Comparison of ENCODE assay signal across 8 mouse cellular contexts in the genomic region with DNA sequence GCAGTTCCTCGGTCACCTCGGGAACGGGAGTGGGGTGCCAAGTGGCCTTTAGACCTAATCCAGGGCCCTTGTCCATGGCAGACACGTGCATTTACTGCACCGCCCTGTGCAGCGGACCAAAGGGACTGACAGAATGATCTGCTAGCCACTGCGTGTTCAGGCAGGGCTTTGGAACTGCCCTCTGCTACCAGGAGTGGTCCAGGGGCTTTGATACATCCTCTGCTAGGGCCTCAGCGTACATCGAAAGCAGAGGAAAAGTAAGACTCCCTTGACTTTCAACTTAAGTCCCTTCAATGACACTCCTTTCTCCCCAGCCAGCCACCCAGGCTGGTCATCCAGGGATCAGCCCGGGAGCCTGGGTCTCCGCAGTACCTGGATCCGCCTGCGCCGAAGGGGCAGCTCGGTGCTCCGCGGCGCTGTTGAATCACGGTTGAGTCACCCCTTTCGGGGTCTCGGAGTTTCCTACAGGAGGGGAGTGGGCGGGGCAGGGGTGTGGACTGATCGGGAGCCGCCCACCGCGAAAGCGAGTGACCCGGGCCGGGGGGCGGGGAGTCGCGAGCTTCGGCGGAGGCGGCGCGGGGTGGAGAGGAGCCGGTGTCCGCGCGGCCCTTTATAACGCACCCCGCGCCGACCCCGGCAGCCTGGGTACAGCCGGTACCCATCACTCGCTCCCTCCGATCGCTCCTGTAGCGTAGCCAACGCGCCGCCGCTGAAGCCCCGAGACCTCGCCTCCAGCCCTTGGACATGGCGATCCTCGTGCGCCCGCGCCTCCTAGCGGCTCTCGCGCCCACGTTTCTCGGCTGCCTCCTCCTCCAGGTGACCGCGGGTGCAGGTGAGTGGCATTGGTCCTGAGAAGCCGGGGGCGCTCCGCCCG. TPM values are rescaled to one million over a fixed set of nuclear protein-coding genes. Genes with fewer than 3 reads are reported as not detected.
A peak's percentile ranks its signal among the peaks of the same experiment; 100 is the strongest.
DNase-seq lines count a peak whose midpoint lies in the region; ATAC-seq and TF ChIP-seq lines count a peak whose summit lies in the region.

F3 (plus strand) TSS at position 567 of the 874 bp plus-strand sequence.

- H3K4me3 ChIP-seq in embryonic facial prominence, embryonic 14.5 days (ENCODE audit: low read depth, low read length) = peak within 1 kb of the TSS; percentile 74
- peak within 1 kb of the TSS; percentile 70 for H3K4me3 ChIP-seq in heart, embryonic 11.5 days (ENCODE audit: low read depth, low read length)
- peak within 1 kb of the TSS; percentile 73 for H3K4me3 ChIP-seq in kidney, embryonic 16.5 days (ENCODE audit: low read length)
- peak within 1 kb of the TSS; percentile 58 for H3K4me3 ChIP-seq in liver, embryonic 11.5 days (ENCODE audit: low read depth, low read length)
- H3K4me3 ChIP-seq in myocyte = peak within 1 kb of the TSS; percentile 52
- H3K4me3 ChIP-seq in stomach, embryonic 15.5 days (replicated peaks) = peak within 1 kb of the TSS; percentile 72

- 0 out of 2 replicates have a peak within 1 kb of the TSS, but pooled peaks have one; percentile 18 for H3K27ac ChIP-seq in embryonic facial prominence, embryonic 14.5 days (replicated peaks; ENCODE audit: low read depth, low read length)
- peak within 1 kb of the TSS; percentile 4; the same call in 1 of the 2 replicates for H3K27ac ChIP-seq in heart, embryonic 11.5 days (ENCODE audit: low read depth, low read length)
- H3K27ac ChIP-seq in kidney, embryonic 16.5 days (ENCODE audit: low read length) = peak within 1 kb of the TSS; percentile 67
- no peak within 1 kb of the TSS for H3K27ac ChIP-seq in liver, embryonic 11.5 days (ENCODE audit: low read depth, low read length)
- H3K27ac ChIP-seq in stomach, embryonic 15.5 days = peak within 1 kb of the TSS; percentile 72

- peak; percentile 90 for DNase-seq in 3134 (ENCODE audit: extremely low read depth, insufficient read length, low spot score)
- peak; percentile 81 for DNase-seq in adrenal gland, postnatal 25 days
- DNase-seq in embryonic facial prominence, embryonic 14.5 days (ENCODE audit: low spot score) = peak; percentile 92
- DNase-seq in liver, embryonic 11.5 days (ENCODE audit: low spot score) = peak; percentile 77

- peak within 1 kb of the TSS; percentile 83 for H3K4me2 ChIP-seq in embryonic facial prominence, embryonic 14.5 days (ENCODE audit: low read depth, low read length)
- H3K4me2 ChIP-seq in heart, embryonic 11.5 days = peak within 1 kb of the TSS; percentile 88
- H3K4me2 ChIP-seq in kidney, embryonic 16.5 days (replicated peaks; ENCODE audit: low read depth, low read length) = peak within 1 kb of the TSS; percentile 84
- peak within 1 kb of the TSS; percentile 69 for H3K4me2 ChIP-seq in liver, embryonic 11.5 days
- peak within 1 kb of the TSS; percentile 94 for H3K4me2 ChIP-seq in myocyte (ENCODE audit: low read depth)
- peak within 1 kb of the TSS; percentile 91 for H3K4me2 ChIP-seq in stomach, embryonic 15.5 days

- peak within 1 kb of the TSS; percentile 66 for H3K9ac ChIP-seq in embryonic facial prominence, embryonic 14.5 days (ENCODE audit: low read depth, low read length)
- peak within 1 kb of the TSS; percentile 73 for H3K9ac ChIP-seq in heart, embryonic 11.5 days (ENCODE audit: low read depth, low read length)
- peak within 1 kb of the TSS; percentile 76 for H3K9ac ChIP-seq in kidney, embryonic 16.5 days (replicated peaks; ENCODE audit: low read length)
- H3K9ac ChIP-seq in liver, embryonic 11.5 days (ENCODE audit: low read depth, low read length) = peak within 1 kb of the TSS; percentile 15; the same call in 1 of the 2 replicates
- peak within 1 kb of the TSS; percentile 50 for H3K9ac ChIP-seq in stomach, embryonic 15.5 days

- ATAC-seq in embryonic facial prominence, embryonic 14.5 days (ENCODE audit: low read depth) = peak; percentile 92
- ATAC-seq in heart, embryonic 11.5 days (replicated peaks; ENCODE audit: insufficient number of reproducible peaks, low FRiP score, low TSS enrichment) = peak; percentile 83
- ATAC-seq in kidney, embryonic 16.5 days (ENCODE audit: low FRiP score, low TSS enrichment) = peak; percentile 90
- peak; percentile 66 for ATAC-seq in liver, embryonic 11.5 days (replicated peaks; ENCODE audit: low FRiP score)
- ATAC-seq in stomach, embryonic 15.5 days (ENCODE audit: insufficient read depth, low FRiP score, low read depth) = peak; percentile 82

- peaks cover 9% of the 10 kb centered on the region; the same call in 1 of the 2 replicates for H3K27me3 ChIP-seq in embryonic facial prominence, embryonic 14.5 days (replicated peaks; ENCODE audit: control insufficient read depth, insufficient read depth, low read length)
- H3K27me3 ChIP-seq in heart, embryonic 11.5 days (ENCODE audit: control insufficient read depth, insufficient read depth, low read length) = peaks cover 3% of the 10 kb centered on the region
- H3K27me3 ChIP-seq in kidney, embryonic 16.5 days (ENCODE audit: insufficient read depth, low read length) = no peaks in the 10 kb centered on the region
- H3K27me3 ChIP-seq in liver, embryonic 11.5 days (replicated peaks; ENCODE audit: control insufficient read depth, insufficient read depth, low read length) = peaks cover 31% of the 10 kb centered on the region
- no peaks in the 10 kb centered on the region for H3K27me3 ChIP-seq in myocyte (ENCODE audit: control insufficient read depth, insufficient read depth, insufficient read length)
- H3K27me3 ChIP-seq in stomach, embryonic 15.5 days (replicated peaks) = no peaks in the 10 kb centered on the region

- under 1% methylated on average over 26 of the region's 73 CpGs for WGBS in embryonic facial prominence, embryonic 14.5 days
- 1% methylated on average over 67 of the region's 73 CpGs for WGBS in heart, embryonic 11.5 days (ENCODE audit: insufficient replicate concordance)
- WGBS in kidney, embryonic 16.5 days = under 1% methylated on average over 66 of the region's 73 CpGs
- under 1% methylated on average over 72 of the region's 73 CpGs for WGBS in liver, embryonic 11.5 days
- WGBS in stomach, embryonic 15.5 days = under 1% methylated on average over 70 of the region's 73 CpGs

- peaks cover 9% of the 10 kb centered on the region; the same call in 1 of the 2 replicates for H3K4me1 ChIP-seq in embryonic facial prominence, embryonic 14.5 days (ENCODE audit: control insufficient read depth, insufficient read depth, low read length)
- H3K4me1 ChIP-seq in heart, embryonic 11.5 days (ENCODE audit: control insufficient read depth, insufficient read depth, low read length) = peaks cover 20% of the 10 kb centered on the region
- peaks cover 24% of the 10 kb centered on the region for H3K4me1 ChIP-seq in kidney, embryonic 16.5 days (ENCODE audit: insufficient read depth, low read length)
- no peaks in the 10 kb centered on the region; the same call in 1 of the 2 replicates for H3K4me1 ChIP-seq in liver, embryonic 11.5 days (replicated peaks; ENCODE audit: control insufficient read depth, insufficient read depth, low read length)
- H3K4me1 ChIP-seq in stomach, embryonic 15.5 days = peaks cover 13% of the 10 kb centered on the region

- H3ac ChIP-seq in myocyte (ENCODE audit: control insufficient read depth, insufficient read length) = peak within 1 kb of the TSS; percentile 31

- TF ChIP-seq POLR2A in myocyte (IDR thresholded peaks at IDR 0.05; ENCODE audit: insufficient read length, low read depth) = peak; percentile 50

- H3K79me2 ChIP-seq in myocyte (ENCODE audit: control insufficient read depth, insufficient read depth) = peaks cover 24% of the 10 kb centered on the region

- no peaks in the 10 kb centered on the region for H3K9me3 ChIP-seq in embryonic facial prominence, embryonic 14.5 days (ENCODE audit: control insufficient read depth, low read length)
- H3K9me3 ChIP-seq in heart, embryonic 11.5 days (replicated peaks; ENCODE audit: control insufficient read depth, low read length) = no peaks in the 10 kb centered on the region
- H3K9me3 ChIP-seq in kidney, embryonic 16.5 days (ENCODE audit: low read length) = no peaks in the 10 kb centered on the region
- no peaks in the 10 kb centered on the region for H3K9me3 ChIP-seq in liver, embryonic 11.5 days (ENCODE audit: control insufficient read depth, low read length)
- no peaks in the 10 kb centered on the region for H3K9me3 ChIP-seq in stomach, embryonic 15.5 days

- H3K36me3 ChIP-seq in embryonic facial prominence, embryonic 14.5 days (ENCODE audit: control insufficient read depth, insufficient read depth, low read length) = no peaks in the 10 kb centered on the region
- H3K36me3 ChIP-seq in heart, embryonic 11.5 days (ENCODE audit: control insufficient read depth, insufficient read depth, low read length) = no peaks in the 10 kb centered on the region
- H3K36me3 ChIP-seq in kidney, embryonic 16.5 days (ENCODE audit: insufficient read depth, low read length) = no peaks in the 10 kb centered on the region
- no peaks in the 10 kb centered on the region for H3K36me3 ChIP-seq in liver, embryonic 11.5 days (ENCODE audit: control insufficient read depth, insufficient read depth, low read length)
- no peaks in the 10 kb centered on the region for H3K36me3 ChIP-seq in myocyte (ENCODE audit: control insufficient read depth, insufficient read depth)
- no peaks in the 10 kb centered on the region for H3K36me3 ChIP-seq in stomach, embryonic 15.5 days

TF ChIP-seq in myocyte, 11 proteins besides CTCF, POLR2A, EP300 and RAD21:
- no peak for TF ChIP-seq TCF3 (IDR thresholded peaks at IDR 0.05; ENCODE audit: insufficient read length, low read depth)
- TF ChIP-seq MYOG (IDR thresholded peaks at IDR 0.05; ENCODE audit: control insufficient read depth in 1 of 3, insufficient read depth in 1 of 3, insufficient read length in 2 of 3, low read depth in 2 of 3) = peak in 1 of 3 experiments; percentile 7
- TF ChIP-seq POLR2AphosphoS2 (IDR thresholded peaks at IDR 0.05; ENCODE audit: insufficient read length, low read depth) = peak; percentile 16

RNA-seq across cellular contexts. Expression of gene F3, which starts in this region (rescaled TPM):
- total RNA-seq in adrenal gland, postnatal 25 days (2021) = 9.1 and 10.0 TPM in 2 replicates
- 22.3 and 25.7 TPM in 2 replicates for polyA plus RNA-seq in embryonic facial prominence, embryonic 14.5 days (2014; fragmentation: Nextera tagmentation; extraction: Ambion mirVana)
- polyA plus RNA-seq in heart, embryonic 11.5 days (2014; fragmentation: Nextera tagmentation; extraction: Ambion mirVana) = 7.8 and 9.7 TPM in 2 replicates
- 18.8 and 20.0 TPM in 2 replicates for polyA plus RNA-seq in kidney, embryonic 16.5 days (2015; fragmentation: Nextera tagmentation; extraction: Ambion mirVana)
- polyA plus RNA-seq in liver, embryonic 11.5 days (2014; fragmentation: Nextera tagmentation; extraction: Ambion mirVana) = 1.7 and 2.3 TPM in 2 replicates
- 3.6 TPM for polyA plus RNA-seq in myocyte (2012; fragmentation: generic; extraction: Trizol)
- 30.9 and 31.5 TPM in 2 replicates for polyA plus RNA-seq in stomach, embryonic 15.5 days (2015; fragmentation: Nextera tagmentation; extraction: Ambion mirVana)

Comparison
In these comparisons a context has a peak if more than half of its experiments do, and no peak if none do; other contexts are left out.
1. H3K9ac ChIP-seq: peak in every context shown above with its lines; median percentile 76 in kidney, embryonic 16.5 days; 73 in heart, embryonic 11.5 days; 66 in embryonic facial prominence, embryonic 14.5 days; 50 in stomach, embryonic 15.5 days; 15 in liver, embryonic 11.5 days.